Mouse (Mus musculus) liver, postnatal 0 days (tissue): ENCODE measurements around the gene Lck. TPM values are rescaled to one million over a fixed set of nuclear protein-coding genes. Genes with fewer than 3 reads are reported as not detected.

Experiments
- ATAC-seq: fragments of 200-750 bp; cut with Nextera tagmentation; 2 replicates; pipeline ENCODE4 v1.8.0; 2017; ENCODE audit warnings: mild to moderate bottlenecking, moderate library complexity
- DNase-seq: peaks from one replicate; pipeline ENCODE4 v3.0.0-alpha.2; 2016
- H3K27ac ChIP-seq: fragments of 300-500 bp; sonication (generic); 2 replicates; pipeline ENCODE4 v1.5.1; 2014; ENCODE audit warnings: antibody characterized with exemption, moderate library complexity, mild to moderate bottlenecking, low read depth
- H3K27me3 ChIP-seq: fragments of 300-500 bp; sonication (generic); 2 replicates; pipeline ENCODE4 v1.6.1; 2014; ENCODE audit warnings: low read length, control low read depth, mixed read lengths; ENCODE audit not compliant: insufficient read depth
- H3K36me3 ChIP-seq: fragments of 300-500 bp; sonication (generic); replicated peaks from 2 replicates; pipeline ENCODE4 v1.6.1; 2014; ENCODE audit warnings: mild to moderate bottlenecking, control low read depth, low read length, moderate library complexity, mixed read lengths; ENCODE audit not compliant: insufficient read depth
- H3K4me1 ChIP-seq: fragments of 300-500 bp; sonication (generic); 2 replicates; pipeline ENCODE4 v1.6.1; 2014; ENCODE audit warnings: antibody characterized with exemption, mild to moderate bottlenecking, control low read depth; ENCODE audit not compliant: insufficient read depth
- H3K4me2 ChIP-seq: fragments of 300-500 bp; sonication (generic); 2 replicates; pipeline ENCODE4 v1.6.1; 2014; ENCODE audit warnings: low read depth, mild to moderate bottlenecking, low read length, moderate library complexity, mixed read lengths
- H3K4me3 ChIP-seq: fragments of 300-500 bp; sonication (generic); 2 replicates; pipeline ENCODE4 v1.5.1; 2014; ENCODE audit warnings: low read depth, low read length
- H3K9ac ChIP-seq: fragments of 300-500 bp; sonication (generic); replicated peaks from 2 replicates; pipeline ENCODE4 v1.6.1; 2014; ENCODE audit warnings: mild to moderate bottlenecking, moderate library complexity
- H3K9me3 ChIP-seq: fragments of 300-500 bp; sonication (generic); 2 replicates; pipeline ENCODE4 v1.6.1; 2016; ENCODE audit warnings: mild to moderate bottlenecking, control low read depth, low read length, mixed read lengths
- CTCF ChIP-seq: sonication (generic); IDR thresholded peaks from 2 replicates; pipeline ENCODE4 v1.5.1; 2016; ENCODE audit warnings: antibody characterized with exemption, low read depth
- EP300 ChIP-seq: IDR thresholded peaks from 2 replicates; pipeline ENCODE4 v1.6.1; 2016; ENCODE audit warnings: antibody characterized with exemption, low read depth, mild to moderate bottlenecking
- WGBS: fragments of 180-500 bp; shearing (Covaris S2); extraction: QIAGEN DNeasy Blood & Tissue Kit; methylation state at CpG from one replicate; pipeline ENCODE4 v1.1.7; 2014; ENCODE audit not compliant: insufficient replicate concordance; 5-methylcytosine and 5-hydroxymethylcytosine counted together
- microRNA-seq: library from miRNA; unstranded; fragments of <30 nt; microRNA quantifications from one replicate; pipeline ENCODE4, GENCODE M21; 2016
- polyA plus RNA-seq: library from polyadenylated mRNA; unstranded; fragments of >200 nt; fragmentation: Nextera tagmentation; extraction: Ambion mirVana; gene quantifications from 2 replicates; pipeline ENCODE4 v1.2.1, GENCODE M21; 2015

Lck gene
- polyA plus RNA-seq, 1 experiment from 2014 or later = 3.4 TPM

DNA sequence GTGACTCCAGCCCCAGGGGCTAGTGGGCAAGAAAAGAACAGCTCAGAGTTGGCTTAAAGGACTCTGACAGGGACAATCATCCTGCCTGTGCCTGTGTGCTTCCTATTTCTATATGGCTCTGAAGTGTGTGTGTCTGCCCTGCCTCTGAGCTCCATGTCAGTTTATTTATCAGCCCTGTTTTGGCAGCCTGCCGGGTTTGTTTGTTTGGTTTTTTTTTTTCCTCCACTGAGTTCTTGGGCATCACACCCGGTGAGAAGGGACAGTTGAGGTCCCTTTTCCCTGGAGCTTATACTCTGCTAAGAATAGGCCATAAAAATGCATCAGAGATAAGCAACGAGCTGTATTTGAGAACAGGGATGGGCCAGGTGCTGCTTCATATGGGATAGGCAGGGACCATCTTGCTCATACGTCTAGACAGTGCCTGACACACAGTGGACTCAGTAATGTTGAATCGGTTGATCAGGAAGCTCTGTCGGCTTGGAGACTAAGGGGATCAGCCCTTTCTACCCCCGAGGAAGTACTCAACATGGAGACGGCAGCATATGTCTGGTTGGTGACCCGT, 71.0 kb downstream of the Lck start:
- H3K4me2 ChIP-seq = no peak overlapping the region
- no peaks in the 10 kb centered on the region for H3K36me3 ChIP-seq
- no peak overlapping the region for H3K9ac ChIP-seq
- no peaks in the 10 kb centered on the region for H3K27me3 ChIP-seq
- TF ChIP-seq CTCF = no peak
- TF ChIP-seq EP300 = no peak
- DNase-seq = no peak
- H3K4me1 ChIP-seq = peaks cover 28% of the 10 kb centered on the region
- H3K27ac ChIP-seq = 0 out of 2 replicates have a peak overlapping the region, but pooled peaks have one; percentile 16
- H3K4me3 ChIP-seq = no peak overlapping the region
- ATAC-seq = no peak
- H3K9me3 ChIP-seq = no peaks in the 10 kb centered on the region
- WGBS = 40% methylated on average over 9 of the region's 9 CpGs

DNA sequence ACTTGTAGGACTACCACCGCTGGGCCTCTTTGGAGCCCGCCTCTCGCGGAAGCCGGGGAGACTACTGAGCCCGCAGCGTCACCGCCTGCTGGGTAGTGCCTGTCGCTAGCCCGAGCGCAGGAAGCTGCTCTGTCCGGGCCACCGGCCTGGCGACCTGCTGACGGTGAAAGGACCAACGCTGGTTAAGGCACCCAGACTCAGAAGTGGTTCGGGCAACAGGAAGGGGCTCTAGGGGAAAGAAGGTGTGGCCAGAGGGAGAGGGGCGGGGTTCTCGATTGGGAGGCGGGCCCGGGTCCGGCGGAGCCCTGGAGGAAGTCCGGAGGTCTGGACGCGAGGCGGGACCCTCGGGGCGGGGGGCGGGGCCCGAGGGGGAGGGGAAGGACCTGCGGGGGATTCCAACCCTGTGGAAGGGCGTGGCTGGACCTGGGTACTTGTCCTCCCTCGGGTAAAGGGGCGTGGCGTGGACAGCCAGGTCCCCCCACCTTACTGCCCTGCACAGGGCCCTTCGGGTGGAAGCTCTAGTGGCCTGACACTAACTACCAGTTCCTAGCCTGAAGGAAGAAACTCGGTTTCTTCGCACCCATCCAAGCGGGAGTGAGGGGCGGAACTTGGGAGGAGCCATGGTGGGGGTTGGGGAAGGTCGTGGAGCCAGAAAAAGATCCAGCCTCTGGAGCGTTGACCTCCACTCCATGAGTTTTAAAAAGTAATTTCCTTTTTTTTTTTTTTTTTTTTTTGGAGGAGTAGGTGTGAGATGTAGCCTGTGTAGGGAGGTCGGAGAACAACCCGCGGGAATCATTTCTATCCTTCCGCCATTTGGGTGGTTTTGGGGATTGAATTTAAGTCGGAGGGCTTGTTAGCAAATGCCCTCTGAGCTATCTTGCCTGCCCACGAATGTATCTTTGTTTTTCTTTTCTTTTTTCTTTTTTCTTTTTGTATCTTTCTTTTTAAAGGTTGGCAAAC, 72.6 kb downstream of the Lck start:
- peak; percentile 78 for ATAC-seq
- H3K27ac ChIP-seq = peak overlapping the region; percentile 70
- peak overlapping the region; percentile 54 for H3K4me3 ChIP-seq
- H3K36me3 ChIP-seq = no peaks in the 10 kb centered on the region
- TF ChIP-seq EP300 (no peak), CTCF (no peak)
- H3K4me2 ChIP-seq = peak overlapping the region; percentile 84
- 3% methylated on average over 46 of the region's 49 CpGs for WGBS
- H3K27me3 ChIP-seq = no peaks in the 10 kb centered on the region
- peak; percentile 90 for DNase-seq
- no peaks in the 10 kb centered on the region for H3K9me3 ChIP-seq
- H3K4me1 ChIP-seq = peaks cover 32% of the 10 kb centered on the region
- peak overlapping the region; percentile 44 for H3K9ac ChIP-seq

GRCm38 (mm10) chr4:129500017-129500416, 73.4 kb downstream of the Lck start:
- H3K27ac ChIP-seq = peak overlapping the region; percentile 70
- 69% methylated on average over 8 of the region's 8 CpGs for WGBS
- no peak for ATAC-seq

DNA sequence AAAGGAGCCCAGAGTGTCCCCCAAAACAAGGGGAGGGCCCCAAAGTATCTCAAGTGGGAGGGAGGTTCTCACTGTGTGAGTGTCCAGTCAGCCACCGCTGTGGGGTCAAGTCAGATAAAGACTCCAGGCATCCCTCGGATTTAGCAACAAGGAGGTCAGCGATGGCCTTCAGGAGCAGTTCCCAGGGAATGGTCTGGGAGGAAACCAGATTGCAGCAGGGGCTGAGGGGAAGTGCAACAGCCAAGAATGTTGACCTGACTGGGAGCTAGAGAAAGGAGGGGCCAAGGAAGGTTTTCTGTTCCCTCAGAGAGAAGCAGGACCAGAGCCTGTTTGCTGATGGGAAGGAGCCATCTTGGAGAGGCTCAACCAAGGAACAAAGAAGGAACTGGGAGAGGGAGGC, 74.5 kb downstream of the Lck start:
- Histone ChIP-seq H3K9ac (no peak overlapping the region), H3K27me3 (no peaks in the 10 kb centered on the region), H3K9me3 (no peaks in the 10 kb centered on the region), H3K4me3 (no peak overlapping the region), H3K36me3 (no peaks in the 10 kb centered on the region), H3K4me2 (no peak overlapping the region), H3K27ac (peak overlapping the region; percentile 70), H3K4me1 (peaks cover 26% of the 10 kb centered on the region)
- ATAC-seq (no peak), DNase-seq (no peak)
- TF ChIP-seq EP300 (no peak; the same call in 1 of the 2 replicates), CTCF (no peak)
- 59% methylated on average over 3 of the region's 3 CpGs for WGBS

More at GRCm38 (mm10) chr4:129500017-129500416, 73.4 kb downstream of the Lck start:
- DNase-seq = no peak
- H3K27me3 ChIP-seq = no peaks in the 10 kb centered on the region
- no peaks in the 10 kb centered on the region for H3K9me3 ChIP-seq
- TF ChIP-seq CTCF (no peak), EP300 (no peak)
- no peaks in the 10 kb centered on the region for H3K36me3 ChIP-seq
- peaks cover 32% of the 10 kb centered on the region for H3K4me1 ChIP-seq
- H3K4me2 ChIP-seq = peak overlapping the region; percentile 84
- H3K9ac ChIP-seq = no peak overlapping the region
- peak overlapping the region; percentile 54; the same call in 1 of the 2 replicates for H3K4me3 ChIP-seq

Small RNA genes within 50 kb of the gene (microRNA-seq; reads per million reads assigned to microRNA genes)
- gene Mir8119 = not detected

Other genes starting within 250 kb of the Lck start
- gene Rbbp4, start 238.3 kb downstream of the Lck start, polyA plus RNA-seq = 163 and 167 TPM in 2 replicates
- 32.2 and 34.2 TPM in 2 replicates for gene Zbtb8os, start 237.9 kb downstream of the Lck start, polyA plus RNA-seq
- gene Zbtb8a, start 195.5 kb downstream of the Lck start, polyA plus RNA-seq = 1.9 and 2.3 TPM in 2 replicates
- gene Zbtb8b, start 132.8 kb downstream of the Lck start, polyA plus RNA-seq = 0.40 and 0.55 TPM in 2 replicates
- gene Bsdc1, start 112.1 kb downstream of the Lck start, polyA plus RNA-seq = 37.4 and 40.7 TPM in 2 replicates
- gene Tssk3, start 82.6 kb downstream of the Lck start, polyA plus RNA-seq = 0.11 and 0.14 TPM in 2 replicates
- gene Fam229a, start 82.5 kb downstream of the Lck start, polyA plus RNA-seq = 0.41 and 0.88 TPM in 2 replicates
- gene Marcksl1, start 60.1 kb downstream of the Lck start, polyA plus RNA-seq = 42.7 and 46.9 TPM in 2 replicates
- 54.9 and 59.0 TPM in 2 replicates for gene Hdac1, start 30.9 kb downstream of the Lck start, polyA plus RNA-seq
- 13.1 and 15.0 TPM in 2 replicates for gene Fam167b, start 4.9 kb upstream of the Lck start, polyA plus RNA-seq
- gene Eif3i, start 27.0 kb upstream of the Lck start, polyA plus RNA-seq = 119 and 125 TPM in 2 replicates
- gene Tmem234, start 27.0 kb upstream of the Lck start, polyA plus RNA-seq = 81.7 and 93.9 TPM in 2 replicates
- gene Dcdc2b, start 40.6 kb upstream of the Lck start, polyA plus RNA-seq = 0.54 and 0.71 TPM in 2 replicates
- 5.2 and 8.2 TPM in 2 replicates for gene Iqcc, start 45.5 kb upstream of the Lck start, polyA plus RNA-seq
- gene Ccdc28b, start 50.3 kb upstream of the Lck start, polyA plus RNA-seq = 13.1 and 15.7 TPM in 2 replicates
- gene Txlna, start 67.4 kb upstream of the Lck start, polyA plus RNA-seq = 12.5 and 14.0 TPM in 2 replicates
- 3.3 and 3.7 TPM in 2 replicates for gene Kpna6, start 99.1 kb upstream of the Lck start, polyA plus RNA-seq
- gene Tmem39b, start 123.2 kb upstream of the Lck start, polyA plus RNA-seq = 2.2 and 2.3 TPM in 2 replicates
- gene Khdrbs1, start 168.7 kb upstream of the Lck start, polyA plus RNA-seq = 18.7 and 19.6 TPM in 2 replicates
- gene Ptp4a2, start 237.6 kb upstream of the Lck start, polyA plus RNA-seq = 198 and 205 TPM in 2 replicates